Comparison of ENCODE assay signal across 8 mouse cellular contexts in genomic region chr8:84066291-84066930, GRCm38 (mm10). TPM values are rescaled to one million over a fixed set of nuclear protein-coding genes. Genes with fewer than 3 reads are reported as not detected.
A peak's percentile ranks its signal among the peaks of the same experiment; 100 is the strongest.
DNase-seq lines count a peak whose midpoint lies in the region; ATAC-seq lines count a peak whose summit lies in the region.

Gene Rfx1, plus strand, starts transcription at chr8:84066834.

- H3K4me3 ChIP-seq in lung, embryonic 16.5 days (ENCODE audit: low read length): peak within 1 kb of the TSS; percentile 89

- peak; percentile 100 for DNase-seq in MEL-GATA-1-ER (ENCODE audit: extremely low read depth, low read depth)
- DNase-seq in cerebellum, adult 8-10 months: peak; percentile 98
- DNase-seq in forelimb bud, embryonic 11.5 days (ENCODE audit: low read depth, low spot score): peak; percentile 100
- peak; percentile 100 for DNase-seq in layer of hippocampus, adult 9-10 months (ENCODE audit: low spot score)
- DNase-seq in ovary, postnatal 10 days (ENCODE audit: low spot score): peak; percentile 97
- peak; percentile 95 to 99 for DNase-seq in thymus, postnatal 10 days (ENCODE audit: low spot score in 2 of 2)

- H3K4me1 ChIP-seq in lung, embryonic 16.5 days (replicated peaks; ENCODE audit: control insufficient read depth, insufficient read depth, low read length): peaks cover 26% of the 10 kb centered on the region

- peak within 1 kb of the TSS; percentile 91 for H3K9ac ChIP-seq in lung, embryonic 16.5 days (ENCODE audit: low read length)

- no peaks in the 10 kb centered on the region for H3K36me3 ChIP-seq in lung, embryonic 16.5 days (ENCODE audit: control insufficient read depth, insufficient read depth, low read length)

- H3K27me3 ChIP-seq in lung, embryonic 16.5 days (ENCODE audit: control insufficient read depth, insufficient read depth, low read depth, low read length): no peaks in the 10 kb centered on the region

- no peaks in the 10 kb centered on the region for H3K9me3 ChIP-seq in lung, embryonic 16.5 days (ENCODE audit: control insufficient read depth, low read length)

- peak within 1 kb of the TSS; percentile 61 for H3K4me2 ChIP-seq in lung, embryonic 16.5 days (ENCODE audit: low read depth, low read length)

- H3K27ac ChIP-seq in lung, embryonic 16.5 days (ENCODE audit: low read length): peak within 1 kb of the TSS; percentile 98

- WGBS in lung, embryonic 16.5 days: under 1% methylated on average over 51 of the region's 51 CpGs

- peak; percentile 93 for ATAC-seq in hematopoietic stem cell, adult 5-6 weeks (replicated peaks in 1 of 2; ENCODE audit: insufficient read depth in 1 of 2, low FRiP score in 2 of 2, low TSS enrichment in 1 of 2, low read depth in 1 of 2, poor library complexity in 2 of 2, severe bottlenecking in 2 of 2)
- peak; percentile 97 for ATAC-seq in lung, embryonic 16.5 days (ENCODE audit: low read depth)

RNA-seq across cellular contexts. Expression of gene Rfx1, which starts in this region (rescaled TPM):
- total RNA-seq in hematopoietic stem cell, adult 5-6 weeks (2017): 2.3 and 5.3 TPM in 2 replicates
- polyA plus RNA-seq in lung, embryonic 16.5 days (2015; fragmentation: Nextera tagmentation; extraction: Ambion mirVana): 8.6 and 8.8 TPM in 2 replicates

Comparison
In these comparisons a context has a peak if more than half of its experiments do, and no peak if none do; other contexts are left out.
1. Peak in every context shown above with its lines: DNase-seq, ATAC-seq, H3K4me3 ChIP-seq and H3K27ac ChIP-seq.